Mouse (Mus musculus) kidney, postnatal 36 days (tissue): ENCODE measurements around the gene Sumo2.
"Not testable (repeated sequence)": the region's sequence is repeated elsewhere in the genome, so short reads cannot be mapped to it uniquely, and the experiment has no call there.

ENCODE experiments used
- DNase-seq, 2 experiments: peaks; one replicate each; pipeline ENCODE4 v3.0.0; 2021 to 2022; ENCODE audit warnings: mixed read lengths in 2 of 2

Gene Sumo2

GRCm38 (mm10) chr11:115518693-115519092 is 17.4 kb downstream of the Sumo2 start:
- no peak for DNase-seq

- DNase-seq: no peak
Measured at GRCm38 (mm10) chr11:115516942-115517341, 19.1 kb downstream of the Sumo2 start.

GRCm38 (mm10) chr11:115515021-115515420 is 21.1 kb downstream of the Sumo2 start:
- DNase-seq: no peak

- DNase-seq: peak; percentile 97 to 98
Measured at GRCm38 (mm10) chr11:115514238-115514663, 21.8 kb downstream of the Sumo2 start, which contains the start of gene Jpt1. Gene Jpt1 (minus strand): TSS chr11:115514387.

- peak; percentile 30 to 60 for DNase-seq
Measured at GRCm38 (mm10) chr11:115513271-115514237, 22.5 kb downstream of the Sumo2 start.

GRCm38 (mm10) chr11:115512407-115513183 is 23.5 kb downstream of the Sumo2 start:
- no peak for DNase-seq

DNA sequence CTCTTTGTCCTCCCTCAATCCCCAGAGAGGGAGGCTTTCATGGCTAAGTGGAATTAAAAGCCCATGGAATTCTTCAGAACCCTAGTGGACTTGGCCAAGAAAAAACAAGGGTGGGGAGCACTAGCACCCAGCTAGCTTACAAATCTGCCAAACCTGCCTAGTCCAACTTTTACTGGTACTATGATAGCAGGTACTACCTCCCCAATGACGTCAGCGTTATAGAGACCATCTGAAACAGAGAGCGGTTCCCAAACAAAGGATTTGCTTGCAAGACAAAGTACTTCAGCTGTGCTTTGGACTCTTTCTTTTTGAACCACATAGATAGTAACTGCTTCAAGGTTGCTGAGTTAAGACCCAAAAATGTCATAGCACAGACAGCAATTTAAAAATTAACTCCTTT is 24.1 kb downstream of the Sumo2 start:
- DNase-seq: no peak

DNA sequence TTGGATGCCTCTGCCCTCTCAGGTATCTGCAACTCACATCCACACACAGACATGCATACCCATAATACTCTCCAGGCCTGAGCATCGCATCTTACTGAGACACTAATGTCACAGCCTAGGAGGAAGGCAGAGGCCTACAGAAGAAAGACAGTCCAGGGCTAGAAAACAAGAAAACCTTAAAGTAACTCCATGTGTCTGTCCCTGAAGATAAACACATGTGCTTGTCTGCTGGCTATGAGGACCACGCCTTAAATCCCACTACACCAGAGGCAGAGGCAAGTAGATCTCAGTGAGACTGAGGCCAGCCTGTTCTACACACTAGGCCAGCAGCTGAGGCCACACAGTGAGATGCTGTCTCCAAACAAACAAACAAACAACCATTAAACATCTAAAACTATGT is 25.0 kb downstream of the Sumo2 start:
- no peak for DNase-seq

DNA sequence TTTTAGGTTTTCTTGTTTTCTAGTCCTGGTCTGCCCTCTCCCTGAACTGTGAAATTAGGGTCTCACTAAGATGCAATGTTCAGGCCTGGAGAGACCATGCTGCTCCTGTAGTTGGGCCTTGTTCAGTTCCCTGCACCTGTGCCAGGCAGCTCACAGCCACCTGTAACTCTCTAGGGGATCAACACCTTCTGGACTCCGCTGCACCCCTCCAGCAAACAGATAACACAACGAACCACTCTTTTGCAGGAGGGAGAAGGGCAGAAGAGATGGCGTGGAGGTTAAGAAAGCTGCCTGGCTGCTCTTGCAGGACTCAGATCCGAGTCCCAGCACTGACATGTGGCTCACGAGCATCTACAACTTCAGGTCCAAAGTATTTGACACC is 25.6 kb downstream of the Sumo2 start:
- no peak for DNase-seq

- no peak for DNase-seq
Measured at GRCm38 (mm10) chr11:115509773-115510506, 26.1 kb downstream of the Sumo2 start.

DNA sequence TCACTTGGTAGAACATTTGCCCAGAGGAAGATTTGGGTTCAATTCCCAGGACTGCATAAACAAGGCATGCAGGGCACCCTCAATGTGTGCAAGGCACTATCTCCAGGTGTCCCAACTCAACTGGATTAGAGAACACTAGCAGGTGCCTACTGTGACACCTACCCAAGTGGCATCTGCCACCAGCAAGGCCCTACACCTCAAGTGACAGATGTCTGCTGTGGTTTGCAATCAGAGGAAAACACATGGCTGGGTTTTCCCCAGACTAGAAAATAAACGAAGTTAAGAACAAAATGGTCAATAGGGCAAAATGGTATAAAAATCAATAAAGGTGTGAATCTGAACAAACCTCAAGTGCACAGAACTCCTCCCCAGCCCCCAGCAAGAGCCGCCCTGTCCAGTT is 28.0 kb downstream of the Sumo2 start:
- DNase-seq: no peak

DNA sequence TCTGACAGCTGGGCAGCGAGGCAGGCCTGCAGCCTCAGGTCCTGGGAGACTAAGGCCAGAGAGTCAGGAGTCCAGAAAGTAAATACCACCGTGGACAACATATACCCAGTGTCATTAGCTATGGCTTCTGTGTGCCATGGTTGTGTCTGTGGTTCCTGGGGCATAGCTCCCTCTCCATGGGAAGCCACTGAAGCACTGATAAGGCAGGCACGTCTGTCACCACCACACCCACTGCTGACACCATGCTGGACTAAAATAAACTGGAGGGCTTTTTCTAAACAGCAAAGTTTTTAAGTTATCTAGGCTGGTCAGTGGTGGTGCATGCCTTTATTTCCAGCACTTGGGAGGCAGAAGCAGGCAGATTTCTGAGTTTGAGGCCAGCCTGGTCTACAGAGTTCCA is 29.5 kb downstream of the Sumo2 start:
- DNase-seq: no peak

DNA sequence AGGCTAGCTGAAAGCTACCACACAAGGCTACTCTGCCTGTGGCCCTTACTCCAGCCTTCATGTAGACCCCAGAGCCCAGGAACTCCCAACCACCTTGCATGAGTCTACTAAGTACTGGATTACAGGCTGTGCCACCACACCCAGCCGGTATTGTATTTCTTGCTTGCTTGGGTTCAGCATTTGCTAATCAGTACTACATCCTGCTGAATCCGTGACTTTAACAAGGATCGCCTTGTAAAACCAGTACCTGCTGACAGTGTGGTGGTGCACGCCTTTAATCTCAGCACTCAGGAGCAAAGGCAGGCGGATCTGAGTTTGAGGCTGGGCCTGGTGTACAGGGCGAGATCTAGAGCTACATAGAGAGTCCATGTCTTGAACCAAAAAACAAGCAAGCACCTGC is 33.4 kb downstream of the Sumo2 start:
- no peak for DNase-seq

DNA sequence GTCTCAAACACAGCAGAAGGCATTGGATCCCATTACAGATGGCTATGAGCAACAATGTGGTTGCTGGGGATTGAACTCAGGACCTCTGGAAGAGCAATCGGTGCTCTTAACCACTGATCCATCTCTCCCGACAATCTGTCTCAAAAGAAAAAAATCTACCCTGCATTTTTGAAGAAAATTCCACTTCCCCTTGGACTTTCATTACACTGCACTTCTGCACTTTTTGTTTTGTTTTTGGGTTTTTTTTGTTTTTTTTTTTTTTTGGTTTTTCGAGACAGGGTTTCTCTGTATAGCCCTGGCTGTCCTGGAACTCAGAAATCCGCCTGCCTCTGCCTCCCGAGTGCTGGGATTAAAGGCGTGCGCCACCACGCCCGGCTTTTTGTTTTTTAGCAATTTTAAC is 39.5 kb downstream of the Sumo2 start:
- DNase-seq: not testable (repeated sequence)

DNA sequence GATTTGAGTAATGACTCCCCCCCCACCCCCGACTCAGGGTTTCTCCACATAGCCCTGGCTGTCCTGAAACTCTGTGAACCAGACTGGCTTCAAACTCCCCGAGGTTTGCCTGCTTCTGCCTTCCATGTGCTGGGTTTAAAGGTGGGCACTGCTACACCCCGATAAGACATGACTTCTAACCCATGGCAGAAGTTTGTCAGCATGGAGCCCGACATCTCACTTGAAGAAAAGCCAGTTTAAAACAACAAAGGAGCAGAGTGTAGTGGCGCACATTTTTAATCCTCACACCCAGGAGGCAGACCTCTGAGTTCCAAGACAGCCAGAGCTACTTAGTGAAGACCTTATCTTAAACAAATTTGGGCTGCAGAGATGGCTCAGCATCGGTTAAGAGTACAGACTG is 43.7 kb downstream of the Sumo2 start:
- DNase-seq: no peak

GRCm38 (mm10) chr11:115491356-115492083 is 44.6 kb downstream of the Sumo2 start, which contains the start of gene Nt5c:
Gene Nt5c (minus strand): TSS chr11:115491862.
- peak; percentile 87 to 91 for DNase-seq

- DNase-seq: no peak
Measured at GRCm38 (mm10) chr11:115490441-115491355, 45.4 kb downstream of the Sumo2 start.

- DNase-seq: no peak
Measured at GRCm38 (mm10) chr11:115488551-115489104, 47.4 kb downstream of the Sumo2 start.

DNA sequence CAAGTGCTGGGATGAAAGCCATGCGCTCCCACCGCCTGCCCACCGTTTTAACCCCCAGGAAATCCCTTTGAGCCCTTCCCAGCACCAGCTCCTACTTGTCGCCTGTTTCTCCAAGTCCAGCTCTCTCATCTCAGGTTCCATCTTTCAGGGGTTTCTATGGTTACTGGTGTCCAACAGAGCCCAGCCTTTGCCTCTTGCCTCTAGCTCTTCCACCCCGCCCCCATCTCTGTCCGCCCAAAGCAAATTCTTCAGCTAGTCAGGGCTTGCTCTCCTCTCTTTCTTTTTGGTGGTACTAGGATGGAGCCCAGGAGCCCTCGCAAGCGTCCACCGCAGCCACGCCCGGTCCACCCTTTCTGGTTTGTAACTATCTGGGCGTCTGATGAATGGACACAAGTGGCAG is 50.9 kb downstream of the Sumo2 start:
- DNase-seq: no peak

- peak; percentile 59 to 86 for DNase-seq
Measured at GRCm38 (mm10) chr11:115483726-115484125, 52.4 kb downstream of the Sumo2 start.

GRCm38 (mm10) chr11:115483278-115483677 is 52.8 kb downstream of the Sumo2 start:
- DNase-seq: no peak
